Mouse (Mus musculus) left cerebral cortex, postnatal 10 days (tissue): Measurements from ENCODE around the gene Gsn. TPM values are rescaled to one million over a fixed set of nuclear protein-coding genes. Genes with fewer than 3 reads are reported as not detected.
A peak's percentile ranks its signal among the peaks of the same experiment; 100 is the strongest.

Experiments used
- DNase-seq, 2 experiments: peaks; one replicate each; pipeline ENCODE4 v3.0.0; 2021 to 2022; ENCODE audit warnings: low spot score in 2 of 2, mixed read lengths in 1 of 2; ENCODE audit errors: extremely low spot score in 1 of 2
- intact Hi-C: fragments of 180-260 bp; cut with DNase I; formaldehyde crosslinking; loops from one replicate; pipeline ENCODE4 v1.15.1; 2025
- total RNA-seq, 2 experiments: library from RNA; stranded (reverse); gene quantifications; 2 replicates each; pipeline ENCODE4 v1.2.3; 2021

Gene Gsn
- total RNA-seq, 2 experiments from 2014 or later, result 28.3 to 36.7 TPM

GRCm38 (mm10) chr2:35244241-35244640 lies 11.9 kb upstream of the Gsn start:
- intact Hi-C loops, result no loop called here
- DNase-seq, result no peak

- DNase-seq, result no peak
- intact Hi-C loops, result no loop called here
Measured at GRCm38 (mm10) chr2:35247763-35248162, 8.4 kb upstream of the Gsn start.

- intact Hi-C loops, result no loop called here
- no peak for DNase-seq
Measured at GRCm38 (mm10) chr2:35252733-35253132, 3.4 kb upstream of the Gsn start.

- intact Hi-C loops, result no loop called here
- DNase-seq, result no peak
Measured at GRCm38 (mm10) chr2:35253751-35254150, 2.4 kb upstream of the Gsn start.

- intact Hi-C loops, result no loop called here
- no peak for DNase-seq
Measured at GRCm38 (mm10) chr2:35255004-35255403, 1.2 kb upstream of the Gsn start.

GRCm38 (mm10) chr2:35255462-35255861 lies 718 bp upstream of the Gsn start:
- DNase-seq, result no peak
- intact Hi-C loops, result no loop called here

- intact Hi-C loops, result no loop called here
- DNase-seq, result no peak
Measured at GRCm38 (mm10) chr2:35256932-35257331, 752 bp downstream of the Gsn start.

GRCm38 (mm10) chr2:35257886-35258285 lies 1.7 kb downstream of the Gsn start:
- DNase-seq, result no peak
- intact Hi-C loops, result no loop called here

- DNase-seq, result no peak
- intact Hi-C loops, result no loop called here
Measured at GRCm38 (mm10) chr2:35258590-35258989, 2.4 kb downstream of the Gsn start.

- no peak for DNase-seq
- intact Hi-C loops, result no loop called here
Measured at GRCm38 (mm10) chr2:35259338-35260080, 3.3 kb downstream of the Gsn start.

- no peak for DNase-seq
- intact Hi-C loops, result no loop called here
Measured at GRCm38 (mm10) chr2:35260291-35260690, 4.1 kb downstream of the Gsn start.

GRCm38 (mm10) chr2:35264095-35264494 lies 7.9 kb downstream of the Gsn start:
- intact Hi-C loops, result no loop called here
- DNase-seq, result no peak

GRCm38 (mm10) chr2:35265296-35265695 lies 9.1 kb downstream of the Gsn start:
- peak; percentile 57 to 72 for DNase-seq
- intact Hi-C loops, result loop anchor here (5.0 kb wide), 1 partner anchor 48 kb away; no protein-coding TSS in a partner anchor

GRCm38 (mm10) chr2:35265775-35266174 lies 9.6 kb downstream of the Gsn start:
- DNase-seq, result no peak
- intact Hi-C loops, result loop anchor here (5.0 kb wide), 1 partner anchor 48 kb away; no protein-coding TSS in a partner anchor

- no peak for DNase-seq
- intact Hi-C loops, result loop anchor here (5.0 kb wide), 1 partner anchor 49 kb away; no protein-coding TSS in a partner anchor
Measured at GRCm38 (mm10) chr2:35266251-35266905, 10.2 kb downstream of the Gsn start.

- DNase-seq, result no peak
- intact Hi-C loops, result loop anchor here (5.0 kb wide), 1 partner anchor 50 kb away; no protein-coding TSS in a partner anchor
Measured at GRCm38 (mm10) chr2:35267156-35267875, 11.1 kb downstream of the Gsn start.

- intact Hi-C loops, result loop anchor here (5.0 kb wide), 1 partner anchor 51 kb away; no protein-coding TSS in a partner anchor
Measured at GRCm38 (mm10) chr2:35267876-35268566, 11.8 kb downstream of the Gsn start.

GRCm38 (mm10) chr2:35269136-35269535 lies 13.0 kb downstream of the Gsn start:
- DNase-seq, result no peak
- intact Hi-C loops, result loop anchor here (5.0 kb wide), 1 partner anchor 52 kb away; no protein-coding TSS in a partner anchor

More at GRCm38 (mm10) chr2:35267876-35268566, 11.8 kb downstream of the Gsn start:
- no peak for DNase-seq
